Mouse (Mus musculus): ENCODE results near the gene Fhit. TPM values are rescaled to one million over a fixed set of nuclear protein-coding genes. Genes with fewer than 3 reads are reported as not detected.

Fhit gene
- polyA plus RNA-seq, 1 experiment from 2014 or later, result 6.7 TPM

DNA sequence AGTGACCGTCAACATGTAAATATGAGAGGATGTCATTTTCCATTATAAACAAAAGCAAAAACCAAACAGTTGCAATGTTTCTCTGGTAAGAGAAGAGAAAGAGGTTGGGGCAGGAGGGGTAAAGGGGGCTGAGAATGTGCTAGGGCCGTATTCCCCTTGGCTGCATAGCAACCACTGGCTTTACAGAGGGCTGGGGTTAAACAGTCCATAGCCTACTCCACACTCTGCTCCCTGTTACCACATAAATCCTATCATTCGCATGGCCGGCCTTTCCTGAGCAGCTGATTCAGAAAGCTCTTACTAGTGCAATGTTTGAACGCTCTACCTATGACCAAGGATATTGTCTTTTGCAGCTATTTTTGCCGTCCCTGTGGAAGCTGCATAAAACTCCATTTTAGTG is 875.8 kb downstream of the Fhit start:
- no peaks in the 10 kb centered on the region for H3K36me3 ChIP-seq
- no peaks in the 10 kb centered on the region for H3K9me3 ChIP-seq
- H3K4me2 ChIP-seq (replicated peaks), result no peak overlapping the region
- no peak overlapping the region for H3K4me3 ChIP-seq
- WGBS, result 54% methylated on average over 6 of the region's 6 CpGs
- no peaks in the 10 kb centered on the region for H3K4me1 ChIP-seq
- no peak overlapping the region for H3K9ac ChIP-seq (replicated peaks)
- ATAC-seq (ENCODE audit: low FRiP score, low read depth), result no peak
- H3K27me3 ChIP-seq, result no peaks in the 10 kb centered on the region
- H3K27ac ChIP-seq (replicated peaks), result no peak overlapping the region

DNA sequence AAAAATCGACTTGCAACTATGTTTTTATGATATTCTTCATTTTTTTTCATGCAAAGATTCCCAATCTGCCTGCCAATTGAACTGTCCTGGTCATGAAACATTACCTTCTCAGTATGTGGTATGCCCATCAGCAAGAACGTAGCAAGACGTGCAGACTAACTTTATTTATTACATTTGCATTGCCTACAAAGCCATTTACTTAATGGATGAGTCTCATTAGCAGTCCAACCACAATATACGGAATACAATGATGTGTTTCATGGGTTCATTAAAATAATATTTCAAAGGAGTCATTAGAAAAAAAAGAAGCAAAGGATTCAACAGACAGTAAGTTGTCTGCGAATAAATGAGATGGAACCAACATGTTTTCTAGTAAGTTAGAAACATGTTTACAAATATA is 933.1 kb downstream of the Fhit start:
- Histone ChIP-seq H3K4me1 (no peaks in the 10 kb centered on the region), H3K36me3 (no peaks in the 10 kb centered on the region), H3K9me3 (no peaks in the 10 kb centered on the region), H3K27ac (replicated peaks) (no peak overlapping the region), H3K9ac (replicated peaks) (no peak overlapping the region), H3K4me2 (replicated peaks) (no peak overlapping the region), H3K27me3 (no peaks in the 10 kb centered on the region), H3K4me3 (no peak overlapping the region)
- no peak for ATAC-seq (ENCODE audit: low FRiP score, low read depth)
- 80% methylated on average over 5 of the region's 5 CpGs for WGBS

DNA sequence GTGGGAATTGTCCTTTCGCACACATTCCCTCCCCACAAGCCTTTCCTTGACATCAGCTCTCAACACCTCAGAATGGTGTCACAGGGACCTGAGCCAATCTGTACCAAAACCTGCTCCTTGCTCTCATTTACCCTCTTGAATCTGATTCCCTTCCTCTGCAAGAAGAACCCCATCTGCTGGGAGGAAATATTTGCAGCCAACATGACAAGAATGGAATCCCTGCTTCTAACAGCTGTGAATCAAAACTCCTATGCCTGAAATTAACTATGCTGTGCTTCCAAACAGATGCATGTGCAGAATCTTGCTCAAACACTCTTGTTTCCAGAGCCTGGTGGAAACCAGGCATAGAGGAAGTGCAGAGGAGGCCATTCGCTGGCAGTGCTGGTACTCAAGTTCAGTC is 940.0 kb downstream of the Fhit start:
- Histone ChIP-seq H3K4me2 (replicated peaks) (no peak overlapping the region), H3K27me3 (no peaks in the 10 kb centered on the region), H3K4me1 (no peaks in the 10 kb centered on the region), H3K36me3 (no peaks in the 10 kb centered on the region), H3K9ac (replicated peaks) (no peak overlapping the region), H3K4me3 (no peak overlapping the region), H3K27ac (replicated peaks) (no peak overlapping the region), H3K9me3 (no peaks in the 10 kb centered on the region)
- no peak for ATAC-seq (ENCODE audit: low FRiP score, low read depth)
- 96% methylated on average over 2 of the region's 2 CpGs for WGBS

DNA sequence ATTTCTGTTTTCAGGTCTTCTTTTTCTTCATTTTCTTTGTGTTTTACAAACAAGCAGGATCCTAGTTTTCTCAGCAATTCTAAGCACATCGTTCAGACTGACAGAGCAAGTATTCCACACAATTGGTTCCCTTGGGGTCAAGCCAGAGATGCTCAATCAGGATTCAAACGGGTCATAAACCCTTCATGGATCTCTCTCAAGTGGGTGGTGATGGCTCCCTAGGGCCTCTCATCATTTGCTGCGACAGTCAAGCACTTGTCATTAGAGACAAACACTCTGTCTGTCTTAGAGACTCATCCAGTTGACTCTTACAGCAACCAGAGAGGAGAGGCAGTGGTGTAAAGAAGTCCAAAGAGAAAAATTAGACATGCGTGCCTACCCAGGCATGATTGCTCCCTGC is 948.6 kb downstream of the Fhit start:
- 77% methylated on average over 4 of the region's 4 CpGs for WGBS
- no peak overlapping the region for H3K27ac ChIP-seq (replicated peaks)
- H3K4me2 ChIP-seq (replicated peaks), result no peak overlapping the region
- no peaks in the 10 kb centered on the region for H3K4me1 ChIP-seq
- H3K36me3 ChIP-seq, result no peaks in the 10 kb centered on the region
- H3K9me3 ChIP-seq, result no peaks in the 10 kb centered on the region
- no peaks in the 10 kb centered on the region for H3K27me3 ChIP-seq
- no peak overlapping the region for H3K4me3 ChIP-seq
- no peak overlapping the region for H3K9ac ChIP-seq (replicated peaks)
- ATAC-seq (ENCODE audit: low FRiP score, low read depth), result no peak

DNA sequence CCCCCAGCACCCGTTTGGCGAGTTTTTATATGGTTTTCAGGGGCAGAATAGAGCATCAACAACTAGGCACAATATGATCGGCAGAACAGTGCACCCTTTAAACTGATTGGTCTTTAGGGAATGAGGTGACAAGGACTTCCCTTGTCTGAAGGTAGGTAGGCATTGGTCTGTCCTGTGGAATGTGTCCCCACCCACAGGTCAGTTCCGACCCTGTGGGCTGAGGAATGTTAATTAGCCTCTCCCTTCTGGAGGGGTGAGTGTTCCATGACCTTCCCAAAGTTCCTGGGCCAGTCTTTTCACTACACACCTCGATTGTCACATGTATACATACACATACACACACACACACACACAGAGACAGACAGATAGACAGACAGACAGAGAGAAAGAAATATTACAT is 950.7 kb downstream of the Fhit start:
- H3K9ac ChIP-seq (replicated peaks), result no peak overlapping the region
- H3K4me1 ChIP-seq, result no peaks in the 10 kb centered on the region
- H3K27ac ChIP-seq (replicated peaks), result no peak overlapping the region
- H3K27me3 ChIP-seq, result no peaks in the 10 kb centered on the region
- no peak overlapping the region for H3K4me3 ChIP-seq
- ATAC-seq (ENCODE audit: low FRiP score, low read depth), result no peak
- 74% methylated on average over 5 of the region's 5 CpGs for WGBS
- H3K36me3 ChIP-seq, result no peaks in the 10 kb centered on the region
- no peaks in the 10 kb centered on the region for H3K9me3 ChIP-seq
- H3K4me2 ChIP-seq (replicated peaks), result no peak overlapping the region

DNA sequence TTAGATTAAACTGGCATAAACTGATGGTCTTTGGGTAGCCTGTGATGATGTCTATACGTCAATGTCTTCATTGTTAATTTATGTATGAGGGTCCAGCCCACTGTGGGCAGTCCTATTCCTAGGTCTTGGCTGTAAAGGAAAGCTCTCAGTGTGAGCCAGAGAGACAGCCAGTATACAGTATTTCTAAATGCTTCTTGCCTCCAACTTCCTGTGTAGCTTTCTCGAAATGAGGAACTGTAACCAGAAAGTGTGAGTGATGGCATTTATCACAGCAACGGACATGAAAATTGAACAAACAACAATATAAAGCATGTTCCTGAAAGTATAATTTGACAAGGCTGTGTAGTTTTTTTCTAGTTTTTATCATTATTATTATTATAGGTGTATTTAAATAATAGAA is 952.8 kb downstream of the Fhit start:
- WGBS, result 90% methylated on average over 3 of the region's 3 CpGs
- no peak overlapping the region for H3K4me2 ChIP-seq (replicated peaks)
- H3K27ac ChIP-seq (replicated peaks), result no peak overlapping the region
- no peak for ATAC-seq (ENCODE audit: low FRiP score, low read depth)
- H3K9me3 ChIP-seq, result no peaks in the 10 kb centered on the region
- no peaks in the 10 kb centered on the region for H3K36me3 ChIP-seq
- H3K4me3 ChIP-seq, result no peak overlapping the region
- no peaks in the 10 kb centered on the region for H3K4me1 ChIP-seq
- no peak overlapping the region for H3K9ac ChIP-seq (replicated peaks)
- H3K27me3 ChIP-seq, result no peaks in the 10 kb centered on the region

DNA sequence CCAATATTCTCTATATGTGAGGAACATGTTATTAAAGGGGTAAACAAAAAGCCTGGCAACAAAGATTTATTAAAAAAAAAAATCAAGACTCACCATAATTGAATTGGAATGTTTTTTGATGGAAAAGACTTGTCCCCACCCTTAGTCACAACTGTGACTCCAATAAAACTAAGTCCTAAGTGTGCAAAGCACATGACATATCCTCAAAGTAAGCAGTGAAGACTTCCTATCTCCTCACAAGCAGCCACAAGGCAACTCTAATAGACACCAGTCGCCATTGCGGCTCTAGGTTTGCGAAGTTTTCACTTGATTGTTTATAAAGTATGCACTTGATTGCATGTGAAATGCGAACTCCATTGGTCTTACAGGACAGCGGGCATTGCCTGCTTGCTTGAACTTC is 956.1 kb downstream of the Fhit start:
- no peak for ATAC-seq (ENCODE audit: low FRiP score, low read depth)
- H3K27ac ChIP-seq (replicated peaks), result no peak overlapping the region
- WGBS, result 90% methylated on average over 5 of the region's 5 CpGs

DNA sequence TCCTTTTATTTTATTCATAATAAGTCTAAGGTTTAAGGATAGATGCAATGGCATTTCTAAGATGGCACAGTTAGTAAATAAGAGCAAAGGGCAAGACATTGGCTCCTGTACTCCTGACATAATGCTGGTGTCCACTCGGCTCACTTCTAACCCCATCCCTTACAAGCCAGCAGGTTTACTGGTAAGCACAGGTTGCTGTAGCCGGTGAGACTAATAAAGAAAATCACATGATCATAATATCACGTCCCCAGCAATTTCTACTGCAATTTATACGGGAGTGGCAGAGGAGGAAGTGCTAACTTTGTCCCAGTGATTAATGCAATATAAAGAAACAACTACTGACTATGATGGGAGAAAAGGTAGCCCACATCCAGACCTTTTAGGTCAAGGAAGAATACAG is 956.5 kb downstream of the Fhit start:
- no peak overlapping the region for H3K9ac ChIP-seq (replicated peaks)
- H3K27me3 ChIP-seq, result no peaks in the 10 kb centered on the region
- no peak overlapping the region for H3K4me3 ChIP-seq
- H3K27ac ChIP-seq (replicated peaks), result no peak overlapping the region
- no peaks in the 10 kb centered on the region for H3K9me3 ChIP-seq
- H3K36me3 ChIP-seq, result no peaks in the 10 kb centered on the region
- ATAC-seq (ENCODE audit: low FRiP score, low read depth), result no peak
- H3K4me2 ChIP-seq (replicated peaks), result no peak overlapping the region
- WGBS, result 85% methylated on average over 4 of the region's 4 CpGs
- no peaks in the 10 kb centered on the region for H3K4me1 ChIP-seq

More for the DNA sequence above, 956.1 kb downstream of the Fhit start:
- Histone ChIP-seq H3K4me2 (replicated peaks) (no peak overlapping the region), H3K4me3 (no peak overlapping the region), H3K36me3 (no peaks in the 10 kb centered on the region), H3K27me3 (no peaks in the 10 kb centered on the region), H3K9me3 (no peaks in the 10 kb centered on the region), H3K4me1 (no peaks in the 10 kb centered on the region), H3K9ac (replicated peaks) (no peak overlapping the region)

DNA sequence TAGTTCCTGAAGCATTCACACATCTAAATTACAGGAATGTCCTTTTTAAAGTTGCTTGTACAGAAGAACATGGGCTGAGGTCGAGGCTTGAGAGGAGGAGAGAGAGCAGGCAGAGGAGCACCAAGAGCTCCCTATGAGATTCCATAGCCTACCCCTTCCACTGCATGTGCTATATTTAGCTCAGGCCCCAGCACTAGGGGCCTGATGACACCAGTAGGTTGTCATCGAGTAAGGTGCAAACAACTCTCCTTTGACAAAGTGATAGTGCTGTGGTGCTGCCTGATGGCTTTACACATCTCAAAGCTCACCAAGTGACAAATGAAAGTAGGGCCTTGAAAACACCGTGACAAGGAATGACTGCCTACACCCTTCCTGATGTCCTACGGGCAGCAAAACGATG is 967.7 kb downstream of the Fhit start:
- no peaks in the 10 kb centered on the region for H3K9me3 ChIP-seq
- H3K36me3 ChIP-seq, result no peaks in the 10 kb centered on the region
- no peaks in the 10 kb centered on the region for H3K4me1 ChIP-seq
- H3K4me3 ChIP-seq, result no peak overlapping the region
- no peak overlapping the region for H3K4me2 ChIP-seq (replicated peaks)
- H3K27me3 ChIP-seq, result no peaks in the 10 kb centered on the region
- 77% methylated on average over 5 of the region's 5 CpGs for WGBS
- no peak overlapping the region for H3K27ac ChIP-seq (replicated peaks)
- H3K9ac ChIP-seq (replicated peaks), result no peak overlapping the region
- no peak for ATAC-seq (ENCODE audit: low FRiP score, low read depth)

DNA sequence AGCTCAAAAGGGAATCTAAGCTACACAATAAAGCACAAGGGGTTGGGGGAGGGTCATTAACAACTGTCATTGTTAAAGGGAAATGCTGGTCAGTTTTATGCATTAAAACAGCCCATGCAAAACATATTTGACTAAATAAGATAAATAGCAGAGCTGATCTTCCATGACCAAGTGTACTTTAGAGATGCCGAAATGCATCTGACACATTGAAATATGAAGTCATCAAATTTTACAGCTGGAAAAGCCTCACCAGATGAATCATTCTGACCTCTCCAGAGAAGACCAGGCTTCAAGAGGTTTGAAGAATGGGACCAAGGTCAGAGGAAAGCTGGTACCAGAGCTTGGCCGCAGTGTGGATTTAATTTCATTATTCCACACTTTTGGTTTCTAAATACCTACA is 990.1 kb downstream of the Fhit start:
- 82% methylated on average over 2 of the region's 2 CpGs for WGBS
- H3K36me3 ChIP-seq, result no peaks in the 10 kb centered on the region
- no peak overlapping the region for H3K4me2 ChIP-seq (replicated peaks)
- H3K27ac ChIP-seq (replicated peaks), result no peak overlapping the region
- H3K27me3 ChIP-seq, result no peaks in the 10 kb centered on the region
- no peak for ATAC-seq (ENCODE audit: low FRiP score, low read depth)
- H3K9ac ChIP-seq (replicated peaks), result no peak overlapping the region
- H3K4me1 ChIP-seq, result peaks cover 3% of the 10 kb centered on the region; the same call in 1 of the 2 replicates
- H3K4me3 ChIP-seq, result no peak overlapping the region
- H3K9me3 ChIP-seq, result no peaks in the 10 kb centered on the region

DNA sequence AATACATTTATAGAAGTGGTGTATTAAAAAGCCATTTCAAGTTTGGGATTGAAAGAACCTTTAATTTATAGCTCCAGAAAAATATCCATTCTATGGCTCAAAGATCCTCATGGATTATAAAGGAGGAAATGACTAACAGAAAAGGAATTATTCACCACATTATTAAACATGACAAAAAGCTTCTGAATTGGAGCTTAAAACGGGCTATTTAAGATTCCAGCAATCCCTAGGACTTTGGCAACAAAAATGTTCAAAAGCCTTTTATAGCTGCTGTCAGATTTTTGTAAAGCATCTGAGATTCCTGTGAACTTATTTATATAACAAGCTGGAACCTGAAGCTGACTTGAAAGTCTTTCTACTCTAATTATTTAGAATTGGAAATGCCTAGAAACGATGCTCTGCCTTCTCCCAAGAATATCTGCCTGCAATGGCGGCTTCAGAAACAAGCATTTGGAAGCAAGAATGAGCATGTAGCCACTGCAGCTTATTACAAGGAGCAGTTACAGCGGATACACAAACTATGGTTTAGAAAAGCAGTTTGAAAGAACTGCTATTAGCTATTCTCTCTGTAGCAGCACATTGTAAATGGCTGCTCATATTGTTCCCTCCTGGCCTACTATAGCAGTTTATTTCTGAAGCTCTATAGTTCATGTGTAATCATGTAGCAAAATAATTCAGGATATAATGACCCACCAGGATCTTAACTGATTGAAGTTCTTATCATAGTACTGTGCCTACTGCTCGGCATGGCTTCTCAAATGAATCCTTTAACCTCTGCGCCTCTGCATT is 995.0 kb downstream of the Fhit start:
- no peak overlapping the region for H3K4me2 ChIP-seq (replicated peaks)
- H3K27me3 ChIP-seq, result no peaks in the 10 kb centered on the region
- peaks cover 4% of the 10 kb centered on the region; the same call in 1 of the 2 replicates for H3K4me1 ChIP-seq
- H3K4me3 ChIP-seq, result no peak overlapping the region
- H3K27ac ChIP-seq (replicated peaks), result no peak overlapping the region
- 50% methylated on average over 6 of the region's 6 CpGs for WGBS
- no peaks in the 10 kb centered on the region for H3K9me3 ChIP-seq
- ATAC-seq (ENCODE audit: low FRiP score, low read depth), result 0 out of 2 replicates have a peak, but pooled peaks have one; percentile 23
- no peak overlapping the region for H3K9ac ChIP-seq (replicated peaks)
- no peaks in the 10 kb centered on the region for H3K36me3 ChIP-seq

DNA sequence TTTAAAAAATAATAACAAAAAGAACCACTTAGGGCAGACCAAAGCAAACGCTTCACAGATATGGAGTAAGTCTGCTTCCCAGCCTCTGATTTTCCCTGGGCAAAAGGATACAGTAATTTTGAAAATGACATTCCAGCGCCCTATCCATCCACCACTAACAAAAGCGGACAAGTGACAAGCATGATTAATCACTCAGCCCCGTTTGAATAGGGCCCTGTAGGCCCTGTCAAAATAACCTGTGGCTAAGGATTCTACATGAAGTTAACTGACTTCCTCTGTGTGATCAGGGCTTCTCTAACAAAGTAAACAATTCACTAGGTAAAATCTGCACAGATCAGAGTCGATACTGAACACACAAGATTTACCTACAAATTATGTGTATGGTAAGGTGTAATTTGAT is 1012.0 kb downstream of the Fhit start:
- Histone ChIP-seq H3K27me3 (no peaks in the 10 kb centered on the region), H3K27ac (replicated peaks) (no peak overlapping the region), H3K9ac (replicated peaks) (no peak overlapping the region), H3K9me3 (no peaks in the 10 kb centered on the region), H3K4me2 (replicated peaks) (no peak overlapping the region), H3K36me3 (no peaks in the 10 kb centered on the region), H3K4me3 (no peak overlapping the region), H3K4me1 (no peaks in the 10 kb centered on the region)
- 50% methylated on average over 5 of the region's 5 CpGs for WGBS
- ATAC-seq (ENCODE audit: low FRiP score, low read depth), result no peak

DNA sequence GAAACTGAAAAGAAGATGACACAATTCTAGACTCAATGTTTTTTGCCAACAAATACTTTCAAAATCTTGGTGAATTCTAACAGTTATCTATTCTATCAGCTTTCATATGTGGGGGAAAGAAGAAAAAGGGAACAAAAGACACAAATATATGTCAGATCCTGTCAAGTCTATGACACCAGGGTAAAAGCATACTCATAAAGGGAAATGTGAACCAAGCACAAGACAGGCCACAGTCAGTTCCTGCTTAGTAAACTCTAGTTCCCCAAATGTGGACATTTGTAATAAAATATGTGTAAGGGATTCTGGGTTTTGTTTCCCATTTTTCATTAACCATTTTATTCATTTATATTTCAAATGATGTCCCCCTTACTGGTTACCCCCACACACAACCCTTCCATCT is 1022.5 kb downstream of the Fhit start:
- H3K27ac ChIP-seq (replicated peaks), result no peak overlapping the region
- ATAC-seq (ENCODE audit: low FRiP score, low read depth), result no peak
- H3K4me1 ChIP-seq, result no peaks in the 10 kb centered on the region

More for the DNA sequence above, 1022.5 kb downstream of the Fhit start:
- H3K27me3 ChIP-seq, result no peaks in the 10 kb centered on the region
- H3K36me3 ChIP-seq, result no peaks in the 10 kb centered on the region
- H3K9me3 ChIP-seq, result no peaks in the 10 kb centered on the region
- no peak overlapping the region for H3K4me2 ChIP-seq (replicated peaks)
- no peak overlapping the region for H3K9ac ChIP-seq (replicated peaks)
- H3K4me3 ChIP-seq, result no peak overlapping the region
